Mouse (Mus musculus) retina, embryonic 14.5 days (tissue): ENCODE results near the gene A630023A22Rik.

Experiments
- DNase-seq: peaks from one replicate; pipeline ENCODE4 v3.0.0-alpha.2; 2015; ENCODE audit warnings: low spot score

The A630023A22Rik gene

GRCm38 (mm10) chr14:34102601-34103000 is at the start of gene A630023A22Rik:
A630023A22Rik (minus strand) TSS chr14:34102754.
- no peak for DNase-seq

GRCm38 (mm10) chr14:34152342-34152741 is 49.8 kb upstream of the A630023A22Rik start, which contains the start of gene Npy4r:
Npy4r (minus strand) TSS chr14:34152489.
- DNase-seq = peak; percentile 35

GRCm38 (mm10) chr14:34142915-34143314 is 40.4 kb upstream of the A630023A22Rik start:
- no peak for DNase-seq

- no peak for DNase-seq
Observed at GRCm38 (mm10) chr14:34142316-34142715, 39.8 kb upstream of the A630023A22Rik start.

GRCm38 (mm10) chr14:34139671-34140664 is 37.4 kb upstream of the A630023A22Rik start:
- DNase-seq = no peak

- DNase-seq = no peak
Observed at GRCm38 (mm10) chr14:34135391-34135790, 32.8 kb upstream of the A630023A22Rik start.

GRCm38 (mm10) chr14:34131216-34131615 is 28.7 kb upstream of the A630023A22Rik start:
- no peak for DNase-seq

GRCm38 (mm10) chr14:34121691-34122090 is 19.1 kb upstream of the A630023A22Rik start:
- no peak for DNase-seq

GRCm38 (mm10) chr14:34120923-34121351 is 18.4 kb upstream of the A630023A22Rik start:
- DNase-seq = no peak

- DNase-seq = no peak
Observed at GRCm38 (mm10) chr14:34120016-34120910, 17.7 kb upstream of the A630023A22Rik start.

GRCm38 (mm10) chr14:34119046-34119723 is 16.6 kb upstream of the A630023A22Rik start:
- no peak for DNase-seq

GRCm38 (mm10) chr14:34114311-34114710 is 11.8 kb upstream of the A630023A22Rik start:
- DNase-seq = no peak

GRCm38 (mm10) chr14:34107594-34107993 is 5.0 kb upstream of the A630023A22Rik start:
- no peak for DNase-seq

- DNase-seq = peak; percentile 57
Observed at GRCm38 (mm10) chr14:34106389-34107062, 4.0 kb upstream of the A630023A22Rik start.

- peak; percentile 86 for DNase-seq
Observed at GRCm38 (mm10) chr14:34104892-34105291, 2.3 kb upstream of the A630023A22Rik start.

- no peak for DNase-seq
Observed at GRCm38 (mm10) chr14:34103855-34104254, 1.3 kb upstream of the A630023A22Rik start.

- no peak for DNase-seq
Observed at GRCm38 (mm10) chr14:34096161-34096560, 6.4 kb downstream of the A630023A22Rik start.

GRCm38 (mm10) chr14:34092856-34093255 is 9.7 kb downstream of the A630023A22Rik start:
- no peak for DNase-seq

- no peak for DNase-seq
Observed at GRCm38 (mm10) chr14:34091475-34091874, 11.1 kb downstream of the A630023A22Rik start.

GRCm38 (mm10) chr14:34089796-34090195 is 12.8 kb downstream of the A630023A22Rik start:
- no peak for DNase-seq

- DNase-seq = no peak
Observed at GRCm38 (mm10) chr14:34087856-34088398, 14.6 kb downstream of the A630023A22Rik start.
